Mouse (Mus musculus): ENCODE results near the gene Rnf213.

DNA sequence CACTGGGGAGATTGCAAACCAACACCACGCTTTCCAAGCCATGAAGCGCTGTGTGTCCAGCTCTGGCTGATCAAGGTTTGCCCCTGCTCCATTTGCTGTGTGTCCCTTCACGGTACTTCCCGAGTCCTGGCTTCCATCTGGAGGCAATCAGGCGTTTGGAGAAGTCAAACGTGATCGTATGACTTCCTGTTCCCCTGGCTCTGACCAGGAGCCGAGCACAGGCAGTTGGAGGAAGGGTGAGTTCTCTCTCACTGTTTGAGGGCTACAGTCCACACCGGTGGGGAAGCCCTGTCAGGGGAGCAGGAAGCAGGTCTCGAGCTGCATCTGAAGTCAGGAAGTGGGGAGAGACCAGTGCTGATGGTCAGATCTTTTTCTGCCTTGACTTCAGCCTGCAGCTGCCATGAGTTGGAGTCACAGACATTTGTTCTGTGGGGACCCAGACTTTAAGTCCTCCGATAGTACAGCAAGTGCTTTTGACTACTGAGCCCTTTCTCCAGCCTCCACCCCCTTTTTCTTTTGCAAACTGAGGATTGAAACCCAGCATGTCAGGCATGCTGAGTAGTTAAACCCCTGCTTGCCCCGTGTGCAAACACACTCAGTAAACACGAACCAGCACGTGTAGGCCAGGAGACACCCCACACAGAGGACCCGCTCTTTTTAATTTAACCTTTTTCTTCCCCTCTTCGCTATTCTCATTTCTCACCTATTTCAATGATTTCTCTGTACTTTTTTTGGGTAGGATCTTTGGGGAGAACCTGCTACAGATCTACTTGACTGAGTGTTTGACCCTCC is 26.6 kb downstream of the Rnf213 start:
- TF ChIP-seq CTCF (IDR thresholded peaks at IDR 0.05; ENCODE audit: low read depth) = no peak
- TF ChIP-seq EP300 (IDR thresholded peaks at IDR 0.05; ENCODE audit: low read depth) = no peak
